Mouse (Mus musculus) thymus, postnatal 36 days (tissue): ENCODE measurements around the gene Fgfr2.
A peak's percentile ranks its signal among the peaks of the same experiment; 100 is the strongest.
"Not testable (repeated sequence)": the region's sequence is repeated elsewhere in the genome, so short reads cannot be mapped to it uniquely, and the experiment has no call there.

Source experiments
- DNase-seq, 2 experiments: peaks; one replicate each; pipeline ENCODE4 v3.0.0; 2022; ENCODE audit warnings: mixed read lengths in 2 of 2

The Fgfr2 gene

GRCm38 (mm10) chr7:131162251-131162650, 1960.9 kb downstream of the Fgfr2 start:
- no peak for DNase-seq

GRCm38 (mm10) chr7:131153044-131153443, 1970.1 kb downstream of the Fgfr2 start:
- no peak for DNase-seq

- no peak for DNase-seq
These were observed 1973.0 kb downstream of the Fgfr2 start for GRCm38 (mm10) chr7:131150179-131150578.

GRCm38 (mm10) chr7:131146214-131146613, 1976.9 kb downstream of the Fgfr2 start, which contains the start of gene 4933402N03Rik:
Gene 4933402N03Rik (minus strand): TSS chr7:131146314.
- no peak for DNase-seq

- DNase-seq, result no peak
These were observed 1990.0 kb downstream of the Fgfr2 start for GRCm38 (mm10) chr7:131133181-131133580.

- DNase-seq, result no peak
These were observed 1993.1 kb downstream of the Fgfr2 start for GRCm38 (mm10) chr7:131130021-131130420.

GRCm38 (mm10) chr7:131122210-131122807, 2000.8 kb downstream of the Fgfr2 start:
- no peak for DNase-seq

GRCm38 (mm10) chr7:131114434-131114833, 2008.7 kb downstream of the Fgfr2 start:
- no peak for DNase-seq

- no peak for DNase-seq
These were observed 2009.5 kb downstream of the Fgfr2 start for GRCm38 (mm10) chr7:131113676-131114075.

GRCm38 (mm10) chr7:131112486-131112885, 2010.7 kb downstream of the Fgfr2 start:
- DNase-seq, result peak; percentile 19 to 34

- not testable (repeated sequence) for DNase-seq
These were observed 2040.7 kb downstream of the Fgfr2 start for GRCm38 (mm10) chr7:131082403-131082802.

GRCm38 (mm10) chr7:131075956-131076355, 2047.2 kb downstream of the Fgfr2 start:
- peak; percentile 57 to 63 for DNase-seq

GRCm38 (mm10) chr7:131074098-131074497, 2049.1 kb downstream of the Fgfr2 start:
- peak; percentile 19 to 42 for DNase-seq

- peak; percentile 62 to 75 for DNase-seq
These were observed 2049.7 kb downstream of the Fgfr2 start for GRCm38 (mm10) chr7:131073476-131073875.

GRCm38 (mm10) chr7:131068191-131068590, 2055.0 kb downstream of the Fgfr2 start:
- DNase-seq, result peak; percentile 63 to 66

GRCm38 (mm10) chr7:131062541-131062940, 2060.6 kb downstream of the Fgfr2 start:
- DNase-seq, result no peak

- peak; percentile 38 to 39 for DNase-seq
These were observed 2063.3 kb downstream of the Fgfr2 start for GRCm38 (mm10) chr7:131059808-131060207.

- DNase-seq, result peak in 1 of 2 experiments; percentile 32
These were observed 2065.2 kb downstream of the Fgfr2 start for GRCm38 (mm10) chr7:131057918-131058317.

- peak in 1 of 2 experiments; percentile 26 for DNase-seq
These were observed 2068.3 kb downstream of the Fgfr2 start for GRCm38 (mm10) chr7:131054808-131055370.

- DNase-seq, result not testable (repeated sequence)
These were observed 2073.3 kb downstream of the Fgfr2 start for GRCm38 (mm10) chr7:131049829-131050228.

GRCm38 (mm10) chr7:131045258-131045835, 2077.8 kb downstream of the Fgfr2 start:
- peak; percentile 28 to 29 for DNase-seq

- no peak for DNase-seq
These were observed 2080.5 kb downstream of the Fgfr2 start for GRCm38 (mm10) chr7:131042657-131043056.

GRCm38 (mm10) chr7:131040760-131041159, 2082.4 kb downstream of the Fgfr2 start:
- DNase-seq, result not testable (repeated sequence)

- no peak for DNase-seq
These were observed 2086.1 kb downstream of the Fgfr2 start for GRCm38 (mm10) chr7:131037083-131037482.
